Mouse (Mus musculus) hindbrain, embryonic 12.5 days (tissue): Measurements from ENCODE around the gene Cep126. TPM values are rescaled to one million over a fixed set of nuclear protein-coding genes. Genes with fewer than 3 reads are reported as not detected.
A peak's percentile ranks its signal among the peaks of the same experiment; 100 is the strongest.

Source experiments
- ATAC-seq: fragments of 200-750 bp; cut with Nextera tagmentation; 2 replicates; pipeline ENCODE4 v1.8.0; 2017; ENCODE audit warnings: moderate TSS enrichment; ENCODE audit not compliant: low FRiP score
- H3K27ac ChIP-seq: fragments of 300-500 bp; sonication (generic); 2 replicates; pipeline ENCODE4 v1.5.1; 2016; ENCODE audit warnings: mild to moderate bottlenecking
- H3K27me3 ChIP-seq: fragments of 300-500 bp; sonication (generic); 2 replicates; pipeline ENCODE4 v1.6.1; 2016; ENCODE audit warnings: mild to moderate bottlenecking
- H3K36me3 ChIP-seq: fragments of 300-500 bp; sonication (generic); 2 replicates; pipeline ENCODE4 v1.6.1; 2016; ENCODE audit warnings: mild to moderate bottlenecking
- H3K4me1 ChIP-seq: fragments of 300-500 bp; sonication (generic); 2 replicates; pipeline ENCODE4 v1.6.1; 2016
- H3K4me2 ChIP-seq: fragments of 300-500 bp; sonication (generic); replicated peaks from 2 replicates; pipeline ENCODE4 v1.6.1; 2016; ENCODE audit warnings: mild to moderate bottlenecking
- H3K4me3 ChIP-seq: fragments of 300-500 bp; sonication (generic); 2 replicates; pipeline ENCODE4 v1.5.1; 2016; ENCODE audit warnings: mild to moderate bottlenecking
- H3K9ac ChIP-seq: fragments of 300-500 bp; sonication (generic); 2 replicates; pipeline ENCODE4 v1.6.1; 2016; ENCODE audit warnings: mild to moderate bottlenecking, moderate library complexity
- H3K9me3 ChIP-seq: fragments of 300-500 bp; sonication (generic); replicated peaks from 2 replicates; pipeline ENCODE4 v1.6.1; 2016; ENCODE audit warnings: mild to moderate bottlenecking
- WGBS: fragments of 180-500 bp; shearing (Covaris S2); methylation state at CpG from one replicate; pipeline ENCODE4 v1.1.7; 2016; 5-methylcytosine and 5-hydroxymethylcytosine counted together
- polyA plus RNA-seq: library from polyadenylated mRNA; unstranded; fragments of >200 nt; fragmentation: Nextera tagmentation; extraction: Ambion mirVana; gene quantifications from 2 replicates; pipeline ENCODE4 v1.2.1, GENCODE M21; 2016

Cep126 gene
- 4.5 and 5.3 TPM in 2 replicates for polyA plus RNA-seq

GRCm38 (mm10) chr9:8134117-8134574 lies at the start of gene Cep126:
Cep126 (minus strand) TSS chr9:8134294.
- under 1% methylated on average over 69 of the region's 72 CpGs for WGBS
- H3K9ac ChIP-seq: peak within 1 kb of the TSS; percentile 61
- H3K27me3 ChIP-seq: no peaks in the 10 kb centered on the region
- H3K27ac ChIP-seq: no peak within 1 kb of the TSS
- H3K4me2 ChIP-seq: peak within 1 kb of the TSS; percentile 64
- H3K36me3 ChIP-seq: no peaks in the 10 kb centered on the region
- no peaks in the 10 kb centered on the region for H3K9me3 ChIP-seq
- ATAC-seq: peak; percentile 98
- H3K4me3 ChIP-seq: peak within 1 kb of the TSS; percentile 89
- H3K4me1 ChIP-seq: peaks cover 5% of the 10 kb centered on the region; the same call in 1 of the 2 replicates

GRCm38 (mm10) chr9:8179554-8179953 lies 45.5 kb upstream of the Cep126 start:
- no peak overlapping the region for H3K27ac ChIP-seq
- H3K4me3 ChIP-seq: no peak overlapping the region
- H3K9ac ChIP-seq: no peak overlapping the region
- H3K36me3 ChIP-seq: no peaks in the 10 kb centered on the region
- H3K4me1 ChIP-seq: no peaks in the 10 kb centered on the region
- no peak overlapping the region for H3K4me2 ChIP-seq
- H3K9me3 ChIP-seq: no peaks in the 10 kb centered on the region
- H3K27me3 ChIP-seq: no peaks in the 10 kb centered on the region
- WGBS: 95% methylated on average over 3 of the region's 3 CpGs
- ATAC-seq: no peak

GRCm38 (mm10) chr9:8177099-8177498 lies 43.0 kb upstream of the Cep126 start:
- no peak for ATAC-seq
- H3K9me3 ChIP-seq: no peaks in the 10 kb centered on the region
- H3K4me3 ChIP-seq: no peak overlapping the region
- H3K4me2 ChIP-seq: no peak overlapping the region
- no peak overlapping the region for H3K27ac ChIP-seq
- no peaks in the 10 kb centered on the region for H3K4me1 ChIP-seq
- no peak overlapping the region for H3K9ac ChIP-seq
- H3K27me3 ChIP-seq: no peaks in the 10 kb centered on the region
- 81% methylated on average over 3 of the region's 3 CpGs for WGBS
- H3K36me3 ChIP-seq: no peaks in the 10 kb centered on the region

- Histone ChIP-seq H3K4me3 (no peak overlapping the region), H3K9ac (no peak overlapping the region), H3K27me3 (no peaks in the 10 kb centered on the region), H3K4me1 (no peaks in the 10 kb centered on the region), H3K27ac (no peak overlapping the region), H3K4me2 (no peak overlapping the region), H3K9me3 (no peaks in the 10 kb centered on the region), H3K36me3 (no peaks in the 10 kb centered on the region)
- WGBS: 72% methylated on average over 2 of the region's 2 CpGs
- ATAC-seq: no peak
These were observed 22.9 kb upstream of the Cep126 start for GRCm38 (mm10) chr9:8157011-8157410.

GRCm38 (mm10) chr9:8139501-8139900 lies 5.4 kb upstream of the Cep126 start:
- Histone ChIP-seq H3K4me2 (no peak overlapping the region), H3K4me3 (no peak overlapping the region), H3K36me3 (no peaks in the 10 kb centered on the region), H3K4me1 (0 out of 2 replicates have a peak, but pooled peaks cover 2% of the 10 kb centered on the region), H3K9ac (no peak overlapping the region), H3K27ac (no peak overlapping the region), H3K9me3 (no peaks in the 10 kb centered on the region), H3K27me3 (no peaks in the 10 kb centered on the region)
- 94% methylated on average over 1 of the region's 1 CpGs for WGBS
- ATAC-seq: no peak

GRCm38 (mm10) chr9:8133586-8134115 lies 443 bp downstream of the Cep126 start:
- peak overlapping the region; percentile 64 for H3K4me2 ChIP-seq
- peak overlapping the region; percentile 89 for H3K4me3 ChIP-seq
- no peaks in the 10 kb centered on the region for H3K27me3 ChIP-seq
- peaks cover 5% of the 10 kb centered on the region; the same call in 1 of the 2 replicates for H3K4me1 ChIP-seq
- H3K27ac ChIP-seq: no peak overlapping the region
- H3K9me3 ChIP-seq: no peaks in the 10 kb centered on the region
- WGBS: 3% methylated on average over 18 of the region's 22 CpGs
- H3K9ac ChIP-seq: peak overlapping the region; percentile 61
- no peak; the same call in 1 of the 2 replicates for ATAC-seq
- H3K36me3 ChIP-seq: no peaks in the 10 kb centered on the region

- Histone ChIP-seq H3K36me3 (peaks cover 12% of the 10 kb centered on the region; the same call in 1 of the 2 replicates), H3K27ac (no peak overlapping the region), H3K4me2 (no peak overlapping the region), H3K4me3 (no peak overlapping the region), H3K27me3 (no peaks in the 10 kb centered on the region), H3K9ac (no peak overlapping the region), H3K4me1 (no peaks in the 10 kb centered on the region), H3K9me3 (no peaks in the 10 kb centered on the region)
- no peak for ATAC-seq
- 90% methylated on average over 8 of the region's 8 CpGs for WGBS
These were observed 10.6 kb downstream of the Cep126 start for GRCm38 (mm10) chr9:8123495-8123894.

- Histone ChIP-seq H3K9ac (no peak overlapping the region), H3K27me3 (no peaks in the 10 kb centered on the region), H3K4me1 (no peaks in the 10 kb centered on the region), H3K27ac (no peak overlapping the region), H3K4me3 (no peak overlapping the region), H3K4me2 (no peak overlapping the region), H3K36me3 (peaks cover 30% of the 10 kb centered on the region), H3K9me3 (peaks cover 11% of the 10 kb centered on the region)
- ATAC-seq: no peak
- WGBS: 93% methylated on average over 5 of the region's 5 CpGs
These were observed 19.6 kb downstream of the Cep126 start for GRCm38 (mm10) chr9:8114516-8114915.

- 94% methylated on average over 4 of the region's 4 CpGs for WGBS
- H3K36me3 ChIP-seq: no peaks in the 10 kb centered on the region
- no peak overlapping the region for H3K4me2 ChIP-seq
- no peaks in the 10 kb centered on the region for H3K4me1 ChIP-seq
- no peaks in the 10 kb centered on the region for H3K27me3 ChIP-seq
- no peak for ATAC-seq
- H3K27ac ChIP-seq: no peak overlapping the region
- H3K4me3 ChIP-seq: no peak overlapping the region
- H3K9ac ChIP-seq: no peak overlapping the region
- no peaks in the 10 kb centered on the region for H3K9me3 ChIP-seq
These were observed 31.0 kb downstream of the Cep126 start for GRCm38 (mm10) chr9:8103050-8103449.

- H3K36me3 ChIP-seq: no peaks in the 10 kb centered on the region
- no peak overlapping the region for H3K27ac ChIP-seq
- no peak overlapping the region for H3K4me3 ChIP-seq
- no peaks in the 10 kb centered on the region for H3K27me3 ChIP-seq
- no peak for ATAC-seq
- H3K9me3 ChIP-seq: no peaks in the 10 kb centered on the region
- no peak overlapping the region for H3K4me2 ChIP-seq
- 87% methylated on average over 6 of the region's 6 CpGs for WGBS
- H3K9ac ChIP-seq: no peak overlapping the region
- no peaks in the 10 kb centered on the region for H3K4me1 ChIP-seq
These were observed 33.1 kb downstream of the Cep126 start for GRCm38 (mm10) chr9:8100962-8101361.

GRCm38 (mm10) chr9:8078882-8079281 lies 55.2 kb downstream of the Cep126 start:
- no peak overlapping the region for H3K9ac ChIP-seq
- ATAC-seq: no peak
- WGBS: 90% methylated on average over 5 of the region's 5 CpGs

GRCm38 (mm10) chr9:8074345-8074744 lies 59.7 kb downstream of the Cep126 start:
- H3K4me3 ChIP-seq: no peak overlapping the region
- H3K4me1 ChIP-seq: no peaks in the 10 kb centered on the region
- no peaks in the 10 kb centered on the region; the same call in 1 of the 2 replicates for H3K36me3 ChIP-seq
- no peaks in the 10 kb centered on the region for H3K27me3 ChIP-seq
- ATAC-seq: no peak
- no peak overlapping the region for H3K9ac ChIP-seq
- no peaks in the 10 kb centered on the region for H3K9me3 ChIP-seq
- no peak overlapping the region for H3K27ac ChIP-seq
- H3K4me2 ChIP-seq: no peak overlapping the region

More at GRCm38 (mm10) chr9:8078882-8079281, 55.2 kb downstream of the Cep126 start:
- no peak overlapping the region for H3K27ac ChIP-seq
- no peak overlapping the region for H3K4me3 ChIP-seq
- H3K9me3 ChIP-seq: no peaks in the 10 kb centered on the region
- H3K4me1 ChIP-seq: no peaks in the 10 kb centered on the region
- H3K36me3 ChIP-seq: no peaks in the 10 kb centered on the region; the same call in 1 of the 2 replicates
- H3K27me3 ChIP-seq: no peaks in the 10 kb centered on the region
- no peak overlapping the region for H3K4me2 ChIP-seq

GRCm38 (mm10) chr9:8073203-8073755 lies 60.8 kb downstream of the Cep126 start:
- Histone ChIP-seq H3K4me1 (no peaks in the 10 kb centered on the region), H3K9ac (no peak overlapping the region), H3K36me3 (no peaks in the 10 kb centered on the region; the same call in 1 of the 2 replicates), H3K4me3 (no peak overlapping the region), H3K4me2 (no peak overlapping the region), H3K27ac (no peak overlapping the region), H3K9me3 (no peaks in the 10 kb centered on the region), H3K27me3 (no peaks in the 10 kb centered on the region)
- ATAC-seq: no peak
- 90% methylated on average over 3 of the region's 3 CpGs for WGBS
